Mouse (Mus musculus): ENCODE measurements around the gene Acot1.

- TF ChIP-seq CTCF (IDR thresholded peaks at IDR 0.05; ENCODE audit: low read depth) (no peak), EP300 (IDR thresholded peaks at IDR 0.05; ENCODE audit: low read depth) (no peak)
Measured at GRCm38 (mm10) chr12:84042248-84042647, 33.0 kb downstream of the Acot1 start.

Data from heart, postnatal 0 days (tissue).